Mouse (Mus musculus) C2C12 (cell line): ENCODE data around the gene Adamts9.

Source experiments
- CEBPB ChIP-seq: IDR thresholded peaks from one replicate; pipeline ENCODE4 v1.6.1; 2011; ENCODE audit warnings: low read depth, mild to moderate bottlenecking, control low read depth, moderate library complexity
- CTCF ChIP-seq: IDR thresholded peaks from one replicate; pipeline ENCODE4 v1.5.1; 2011; ENCODE audit not compliant: control insufficient read depth, insufficient read depth, insufficient read length
- MAX ChIP-seq: IDR thresholded peaks from one replicate; pipeline ENCODE4 v1.6.1; 2011; ENCODE audit warnings: mild to moderate bottlenecking, control low read depth
- MYOD1 ChIP-seq: IDR thresholded peaks from one replicate; pipeline ENCODE4 v1.6.1; 2011; ENCODE audit warnings: low read depth; ENCODE audit not compliant: control insufficient read depth, insufficient read length
- MYOG ChIP-seq: IDR thresholded peaks from one replicate; pipeline ENCODE4 v1.6.1; 2011; ENCODE audit not compliant: control insufficient read depth, insufficient read length; ENCODE audit errors: extremely low read depth
- USF1 ChIP-seq: IDR thresholded peaks from one replicate; pipeline ENCODE4 v1.6.1; 2011; ENCODE audit warnings: low read depth, mild to moderate bottlenecking, control low read depth, moderate library complexity

DNA sequence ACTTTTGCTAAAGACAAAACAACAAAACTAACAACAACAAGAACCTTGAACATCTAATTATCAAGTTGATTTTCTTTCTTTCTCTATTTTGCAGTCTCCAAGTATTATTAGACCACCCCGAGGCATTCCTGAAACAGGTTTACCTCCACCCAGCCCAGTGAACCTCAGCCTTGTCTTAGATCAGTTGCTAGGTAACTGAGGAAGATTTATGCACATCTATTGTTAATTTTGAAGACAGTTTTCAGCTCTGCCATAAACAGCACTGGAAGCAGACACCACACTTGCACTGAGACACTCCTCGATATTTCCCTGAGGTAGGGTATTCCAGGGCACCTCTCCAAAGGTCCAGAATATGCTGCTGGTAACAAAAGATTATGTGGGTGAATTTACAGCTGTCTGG lies 218.9 kb downstream of the Adamts9 start:
- TF ChIP-seq CTCF: no peak
- no peak for TF ChIP-seq CEBPB
- TF ChIP-seq MYOD1: no peak
- no peak for TF ChIP-seq MAX
- no peak for TF ChIP-seq MYOG
- no peak for TF ChIP-seq USF1
